Mouse (Mus musculus): ENCODE data around the gene Morc2b. TPM values are rescaled to one million over a fixed set of nuclear protein-coding genes. Genes with fewer than 3 reads are reported as not detected.
"Not testable (repeated sequence)": the region's sequence is repeated elsewhere in the genome, so short reads cannot be mapped to it uniquely, and the experiment has no call there.

Morc2b gene
- not detected in 2 replicates for polyA plus RNA-seq (2012; ENCODE audit: insufficient read depth, insufficient read length, low replicate concordance, missing spikeins)

DNA sequence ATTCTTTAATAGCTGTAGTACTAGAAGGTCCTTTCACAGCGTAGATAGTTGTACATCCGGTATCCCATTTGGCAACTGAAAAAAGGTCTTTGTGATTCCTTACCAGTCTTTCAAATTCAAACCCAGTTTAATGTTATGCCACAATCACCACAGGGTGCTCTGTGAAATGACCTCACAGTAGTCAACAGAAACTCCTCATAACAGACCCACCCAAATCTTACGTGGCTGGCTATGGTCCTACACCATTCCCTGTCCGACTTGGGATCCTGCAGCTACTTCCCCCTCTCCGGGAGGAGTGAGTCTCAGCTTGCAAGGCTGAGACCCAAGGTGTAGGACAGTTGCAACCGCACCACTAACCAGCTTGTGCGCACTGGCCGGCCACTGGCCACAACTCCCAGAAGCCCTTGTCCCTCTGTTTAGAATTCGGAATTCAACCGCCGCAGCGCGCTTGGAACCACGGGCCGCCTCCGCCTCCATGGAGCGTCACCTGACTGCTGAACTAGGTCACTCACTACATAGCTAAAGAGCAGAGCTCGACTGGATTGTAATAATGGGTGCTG lies at the start of gene Morc2b:
Gene Morc2b, minus strand, starts transcription at position 423 of the 560 bp plus-strand sequence.
- no peak within 1 kb of the TSS for H3K27ac ChIP-seq (ENCODE audit: insufficient read depth, low read depth, low read length)
- TF ChIP-seq CTCF (IDR thresholded peaks at IDR 0.05; ENCODE audit: insufficient read depth, low read depth, low read length), result no peak
- WGBS, result 77% methylated on average over 18 of the region's 18 CpGs
- H3K4me1 ChIP-seq (ENCODE audit: control insufficient read depth, insufficient read depth, low read length), result no peaks in the 10 kb centered on the region
- no peak within 1 kb of the TSS for H3K4me3 ChIP-seq (ENCODE audit: insufficient read depth, low read depth, low read length)

GRCm38 (mm10) chr17:33168147-33168546 lies 28.7 kb upstream of the Morc2b start, which contains the start of gene Olfr55:
Olfr55 (plus strand) TSS chr17:33168447.
- 78% methylated on average over 1 of the region's 1 CpGs for WGBS
- not testable (repeated sequence) for H3K4me1 ChIP-seq (ENCODE audit: control insufficient read depth, insufficient read depth, low read length); H3K27ac ChIP-seq (ENCODE audit: insufficient read depth, low read depth, low read length); H3K4me3 ChIP-seq (ENCODE audit: insufficient read depth, low read depth, low read length)

GRCm38 (mm10) chr17:33126257-33126656 lies 13.2 kb downstream of the Morc2b start:
- TF ChIP-seq POLR2A (IDR thresholded peaks at IDR 0.05; ENCODE audit: insufficient read depth, low read depth, low read length), result no peak
- TF ChIP-seq CTCF (IDR thresholded peaks at IDR 0.05; ENCODE audit: insufficient read depth, low read depth, low read length), result no peak
- Histone ChIP-seq H3K27ac (ENCODE audit: insufficient read depth, low read depth, low read length) (no peak overlapping the region), H3K4me1 (ENCODE audit: control insufficient read depth, insufficient read depth, low read length) (no peaks in the 10 kb centered on the region), H3K4me3 (ENCODE audit: insufficient read depth, low read depth, low read length) (no peak overlapping the region)
- 50% methylated on average over 2 of the region's 2 CpGs for WGBS

DNA sequence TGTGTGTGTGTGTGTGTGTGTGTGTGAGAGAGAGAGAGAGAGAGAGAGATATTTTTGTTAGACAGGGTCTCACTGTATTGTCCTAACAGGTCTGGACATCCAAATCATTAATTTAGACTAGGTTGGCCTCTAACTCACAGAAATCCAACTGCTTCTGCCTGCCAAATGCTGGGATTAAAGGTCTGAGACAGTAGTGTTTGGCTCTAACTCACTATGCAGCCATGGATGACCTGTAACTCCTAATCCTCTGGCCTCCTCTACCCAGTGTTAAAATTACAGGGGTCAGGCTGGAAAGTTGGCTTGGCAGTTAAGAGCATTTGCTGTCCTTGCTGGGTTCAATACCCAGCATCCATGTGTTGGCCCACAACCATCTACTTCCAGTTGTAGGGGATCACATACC lies 14.9 kb downstream of the Morc2b start:
- no peaks in the 10 kb centered on the region for H3K4me1 ChIP-seq (ENCODE audit: control insufficient read depth, insufficient read depth, low read length)
- TF ChIP-seq POLR2A (IDR thresholded peaks at IDR 0.05; ENCODE audit: insufficient read depth, low read depth, low read length) (no peak), CTCF (IDR thresholded peaks at IDR 0.05; ENCODE audit: insufficient read depth, low read depth, low read length) (no peak)
- H3K4me3 ChIP-seq (ENCODE audit: insufficient read depth, low read depth, low read length), result no peak overlapping the region
- H3K27ac ChIP-seq (ENCODE audit: insufficient read depth, low read depth, low read length), result no peak overlapping the region

DNA sequence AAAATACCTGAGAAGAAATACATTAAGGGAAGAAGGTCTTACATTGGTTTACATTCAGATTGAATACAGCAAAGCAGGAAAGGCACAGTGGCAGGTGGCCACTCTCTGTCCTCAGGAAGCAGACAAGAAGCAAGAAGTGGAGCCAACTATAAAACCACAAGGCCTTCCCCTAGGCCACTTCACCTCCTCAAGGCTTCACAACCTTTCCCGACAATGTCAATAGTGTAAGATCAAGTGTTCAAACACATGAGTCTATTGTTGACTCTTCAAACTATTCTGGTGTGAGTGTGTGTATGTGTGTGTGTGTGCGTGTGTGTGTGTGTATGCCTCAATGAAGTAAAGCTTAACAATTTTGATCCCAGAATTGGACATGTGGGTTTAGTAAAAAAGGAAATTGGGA lies 42.1 kb downstream of the Morc2b start:
- Histone ChIP-seq H3K27ac (ENCODE audit: insufficient read depth, low read depth, low read length) (no peak overlapping the region), H3K4me1 (ENCODE audit: control insufficient read depth, insufficient read depth, low read length) (peaks cover 5% of the 10 kb centered on the region; the same call in 1 of the 2 replicates), H3K4me3 (ENCODE audit: insufficient read depth, low read depth, low read length) (no peak overlapping the region)
- WGBS, result 89% methylated on average over 2 of the region's 2 CpGs
- TF ChIP-seq CTCF (IDR thresholded peaks at IDR 0.05; ENCODE audit: insufficient read depth, low read depth, low read length) (no peak), POLR2A (IDR thresholded peaks at IDR 0.05; ENCODE audit: insufficient read depth, low read depth, low read length) (no peak)

DNA sequence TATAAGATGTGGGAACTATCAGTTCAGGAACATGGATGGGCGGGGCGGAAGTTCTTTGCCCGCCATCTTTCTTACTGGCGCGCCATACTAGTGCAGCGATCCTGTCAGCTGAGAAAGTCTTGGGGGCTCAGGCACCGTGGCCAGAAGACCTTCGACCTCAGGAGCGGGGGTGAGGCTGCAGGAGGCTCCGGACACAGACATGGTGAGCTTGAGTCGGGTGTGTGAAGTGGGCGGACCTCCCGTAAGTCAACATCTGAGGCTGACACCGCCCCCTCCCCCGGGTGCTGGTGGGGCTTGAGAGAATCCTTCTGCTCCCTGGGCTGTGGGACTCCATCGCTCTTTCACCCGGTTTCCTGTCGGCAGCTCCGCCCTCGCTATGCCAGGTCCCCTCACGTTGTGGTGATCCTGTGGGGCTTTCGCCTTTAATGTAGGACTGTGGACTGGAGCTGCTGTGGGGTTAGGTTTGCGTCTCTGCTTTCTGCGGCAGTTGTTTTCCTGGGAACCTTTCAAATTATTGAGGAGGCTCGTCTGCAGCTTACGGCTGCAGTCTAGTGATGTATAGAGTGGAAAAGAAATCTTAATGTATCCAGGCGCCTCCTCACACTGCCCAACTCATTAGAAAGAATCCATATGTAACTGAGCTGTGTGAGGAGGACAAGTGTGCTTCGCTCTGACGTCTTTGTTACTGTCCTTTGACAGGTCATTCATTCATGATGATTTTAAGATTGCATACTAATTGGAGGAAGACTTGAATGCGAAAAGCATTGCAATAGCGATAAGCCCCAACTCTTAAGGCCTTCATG lies 46.9 kb downstream of the Morc2b start:
- WGBS, result under 1% methylated on average over 31 of the region's 31 CpGs
- TF ChIP-seq CTCF (IDR thresholded peaks at IDR 0.05; ENCODE audit: insufficient read depth, low read depth, low read length) (no peak), POLR2A (IDR thresholded peaks at IDR 0.05; ENCODE audit: insufficient read depth, low read depth, low read length) (peak; percentile 52)
- Histone ChIP-seq H3K4me1 (ENCODE audit: control insufficient read depth, insufficient read depth, low read length) (peaks cover 7% of the 10 kb centered on the region), H3K27ac (ENCODE audit: insufficient read depth, low read depth, low read length) (peak overlapping the region; percentile 81), H3K4me3 (ENCODE audit: insufficient read depth, low read depth, low read length) (peak overlapping the region; percentile 69)

DNA sequence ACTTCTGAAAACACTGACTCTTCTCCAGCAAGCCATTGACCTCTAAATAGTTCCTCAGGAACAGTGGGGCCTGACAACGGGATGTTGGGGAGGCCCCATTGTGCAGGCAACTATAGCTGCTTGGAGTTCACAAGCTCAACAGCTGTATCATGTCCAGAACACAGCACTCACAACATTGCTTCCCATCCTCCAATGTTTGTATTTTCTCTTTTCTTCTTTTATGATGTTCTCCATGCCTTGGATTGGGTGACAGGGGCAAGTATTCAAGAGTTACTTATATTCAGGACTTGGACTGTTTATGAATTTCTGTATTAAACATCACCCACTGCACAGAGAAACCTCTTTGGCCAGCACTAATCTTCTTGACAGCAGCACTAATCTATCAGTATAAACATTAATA lies 47.9 kb downstream of the Morc2b start:
- no peak overlapping the region for H3K27ac ChIP-seq (ENCODE audit: insufficient read depth, low read depth, low read length)
- TF ChIP-seq CTCF (IDR thresholded peaks at IDR 0.05; ENCODE audit: insufficient read depth, low read depth, low read length) (no peak), POLR2A (IDR thresholded peaks at IDR 0.05; ENCODE audit: insufficient read depth, low read depth, low read length) (no peak)
- H3K4me3 ChIP-seq (ENCODE audit: insufficient read depth, low read depth, low read length), result no peak overlapping the region
- peaks cover 7% of the 10 kb centered on the region for H3K4me1 ChIP-seq (ENCODE audit: control insufficient read depth, insufficient read depth, low read length)
- 90% methylated on average over 1 of the region's 1 CpGs for WGBS

DNA sequence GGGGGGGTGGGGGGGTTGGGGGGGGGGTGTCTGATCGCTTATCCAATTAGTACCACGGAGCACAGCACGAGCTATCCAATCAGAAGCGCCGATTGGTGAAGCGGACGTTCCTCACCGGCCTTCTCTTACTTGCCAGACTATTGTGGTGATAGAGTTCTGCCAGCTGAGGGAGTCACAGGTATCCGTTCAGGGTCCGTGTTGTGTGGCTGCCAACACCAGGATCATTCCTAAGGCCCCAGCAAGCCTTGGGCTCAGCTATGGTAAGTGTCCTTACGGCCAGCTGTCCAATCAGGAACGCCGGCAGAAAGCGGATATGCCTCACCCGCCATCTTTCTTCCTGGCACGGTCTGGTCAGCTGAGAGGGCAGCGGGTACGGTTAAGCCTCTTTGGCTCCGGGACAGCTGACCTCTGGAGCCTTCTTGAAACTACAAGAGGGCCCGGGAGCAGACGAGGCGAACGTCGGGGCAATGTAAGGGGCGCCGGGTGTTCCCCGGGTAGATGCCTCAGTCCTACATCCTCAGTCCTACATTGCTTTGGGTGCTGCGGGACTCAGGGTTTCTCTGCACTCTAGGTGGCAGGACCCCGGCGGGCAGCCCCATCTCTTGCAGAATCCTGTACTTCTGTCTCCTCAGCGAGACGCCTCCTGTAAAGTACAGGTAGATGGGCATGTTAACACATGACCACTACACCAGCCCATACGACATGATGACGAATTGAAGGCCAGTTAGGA lies 50.1 kb downstream of the Morc2b start, which contains the start of gene Zfp563:
Gene Zfp563, plus strand, starts transcription at position 91 of the 730 bp plus-strand sequence.
- H3K27ac ChIP-seq (ENCODE audit: insufficient read depth, low read depth, low read length), result peak within 1 kb of the TSS; percentile 98
- H3K4me1 ChIP-seq (ENCODE audit: control insufficient read depth, insufficient read depth, low read length), result peaks cover 5% of the 10 kb centered on the region
- peak within 1 kb of the TSS; percentile 89 for H3K4me3 ChIP-seq (ENCODE audit: insufficient read depth, low read depth, low read length)
- peak; percentile 39; the same call in 1 of the 2 replicates for TF ChIP-seq POLR2A (IDR thresholded peaks at IDR 0.05; ENCODE audit: insufficient read depth, low read depth, low read length)
- no peak for TF ChIP-seq CTCF (IDR thresholded peaks at IDR 0.05; ENCODE audit: insufficient read depth, low read depth, low read length)
- WGBS, result 3% methylated on average over 34 of the region's 34 CpGs

- Histone ChIP-seq H3K27ac (ENCODE audit: insufficient read depth, low read depth, low read length) (no peak within 1 kb of the TSS), H3K4me3 (ENCODE audit: insufficient read depth, low read depth, low read length) (no peak within 1 kb of the TSS), H3K4me1 (ENCODE audit: control insufficient read depth, insufficient read depth, low read length) (no peaks in the 10 kb centered on the region)
- 40% methylated on average over 1 of the region's 1 CpGs for WGBS
- TF ChIP-seq POLR2A (IDR thresholded peaks at IDR 0.05; ENCODE audit: insufficient read depth, low read depth, low read length), result no peak
- no peak for TF ChIP-seq CTCF (IDR thresholded peaks at IDR 0.05; ENCODE audit: insufficient read depth, low read depth, low read length)
Measured at GRCm38 (mm10) chr17:33067958-33068357, 71.5 kb downstream of the Morc2b start, which contains the start of gene 4921501E09Rik. 4921501E09Rik (minus strand) TSS chr17:33068058.

Other genes with a start within 250 kb of the Morc2b start
- gene Zfp870, start 248.0 kb downstream of the Morc2b start, polyA plus RNA-seq (2012; ENCODE audit: insufficient read depth, insufficient read length, low replicate concordance, missing spikeins), result not detected in 2 replicates
- not detected in 2 replicates for gene Cyp4f14, start 222.3 kb downstream of the Morc2b start, polyA plus RNA-seq (2012; ENCODE audit: insufficient read depth, insufficient read length, low replicate concordance, missing spikeins)
- not detected in 2 replicates for gene Cyp4f13, start 192.3 kb downstream of the Morc2b start, polyA plus RNA-seq (2012; ENCODE audit: insufficient read depth, insufficient read length, low replicate concordance, missing spikeins)
- not detected in 2 replicates for gene Zfp472, start 173.9 kb downstream of the Morc2b start, polyA plus RNA-seq (2012; ENCODE audit: insufficient read depth, insufficient read length, low replicate concordance, missing spikeins)
- not detected in 2 replicates for gene Zfp952, start 146.6 kb downstream of the Morc2b start, polyA plus RNA-seq (2012; ENCODE audit: insufficient read depth, insufficient read length, low replicate concordance, missing spikeins)
- not detected in 2 replicates for gene Zfp763, start 106.3 kb downstream of the Morc2b start, polyA plus RNA-seq (2012; ENCODE audit: insufficient read depth, insufficient read length, low replicate concordance, missing spikeins)
- gene 4921501E09Rik, start 71.6 kb downstream of the Morc2b start, polyA plus RNA-seq (2012; ENCODE audit: insufficient read depth, insufficient read length, low replicate concordance, missing spikeins), result not detected in 2 replicates
- gene Zfp563, start 50.4 kb downstream of the Morc2b start, polyA plus RNA-seq (2012; ENCODE audit: insufficient read depth, insufficient read length, low replicate concordance, missing spikeins), result not detected in 2 replicates
- not detected in 2 replicates for gene Olfr55, start 28.8 kb upstream of the Morc2b start, polyA plus RNA-seq (2012; ENCODE audit: insufficient read depth, insufficient read length, low replicate concordance, missing spikeins)
- not detected in 2 replicates for gene Olfr239, start 51.6 kb upstream of the Morc2b start, polyA plus RNA-seq (2012; ENCODE audit: insufficient read depth, insufficient read length, low replicate concordance, missing spikeins)
- gene Olfr1564, start 82.0 kb upstream of the Morc2b start, polyA plus RNA-seq (2012; ENCODE audit: insufficient read depth, insufficient read length, low replicate concordance, missing spikeins), result not detected in 2 replicates
- gene Zfp955a, start 115.5 kb upstream of the Morc2b start, polyA plus RNA-seq (2012; ENCODE audit: insufficient read depth, insufficient read length, low replicate concordance, missing spikeins), result not detected in 2 replicates
- gene Olfr63, start 125.0 kb upstream of the Morc2b start, polyA plus RNA-seq (2012; ENCODE audit: insufficient read depth, insufficient read length, low replicate concordance, missing spikeins), result not detected in 2 replicates
- not detected in 2 replicates for gene Zfp955b, start 149.9 kb upstream of the Morc2b start, polyA plus RNA-seq (2012; ENCODE audit: insufficient read depth, insufficient read length, low replicate concordance, missing spikeins)
- gene Zfp81, start 219.2 kb upstream of the Morc2b start, polyA plus RNA-seq (2012; ENCODE audit: insufficient read depth, insufficient read length, low replicate concordance, missing spikeins), result not detected in 2 replicates

All from olfactory bulb, adult 2 months (tissue).